Mouse (Mus musculus): ENCODE data around the gene Akr1c13. TPM values are rescaled to one million over a fixed set of nuclear protein-coding genes. Genes with fewer than 3 reads are reported as not detected.

The Akr1c13 gene
- total RNA-seq, 2 experiments from 2014 or later, result 17.4 to 21.2 TPM

GRCm38 (mm10) chr13:4233536-4234172 is 42.7 kb downstream of the Akr1c13 start:
- DNase-seq (ENCODE audit: low spot score in 2 of 2), result no peak

- DNase-seq (ENCODE audit: low spot score in 2 of 2), result no peak
Observed at GRCm38 (mm10) chr13:4244861-4245559, 54.1 kb downstream of the Akr1c13 start.

- DNase-seq (ENCODE audit: low spot score in 2 of 2), result no peak
Observed at GRCm38 (mm10) chr13:4249347-4249746, 58.4 kb downstream of the Akr1c13 start.

Other genes with a start within 250 kb of the Akr1c13 start
- gene Ucn3, start 245.8 kb upstream of the Akr1c13 start, total RNA-seq (2021), result 1 to 10 TPM in 1 of 2 experiments, not detected in 1; 1.3 TPM
- 10 to 100 TPM in 1 of 2 experiments, 1 to 10 TPM in 1; 2.5 to 14.8 TPM for gene Akr1c14, start 142.1 kb upstream of the Akr1c13 start, total RNA-seq (2021)
- 100 to 1,000 TPM; 255 to 446 TPM for gene Akr1c18, start 40.5 kb upstream of the Akr1c13 start, total RNA-seq (2021)
- gene Akr1c19, start 37.5 kb downstream of the Akr1c13 start, total RNA-seq (2021), result 1 to 10 TPM; 3.1 to 7.4 TPM
- 1 to 10 TPM in 1 of 2 experiments, under 1 TPM in 1; 0.92 to 2.0 TPM for gene Akr1c12, start 88.3 kb downstream of the Akr1c13 start, total RNA-seq (2021)
- 10 to 100 TPM in 1 of 2 experiments, under 1 TPM in 1; 0.56 to 15.0 TPM for gene Akr1c6, start 243.2 kb downstream of the Akr1c13 start, total RNA-seq (2021)

All from adrenal gland, postnatal 4 days (tissue).